Mouse (Mus musculus): ENCODE data around the gene Pla2g5.
"Not testable (repeated sequence)": the region's sequence is repeated elsewhere in the genome, so short reads cannot be mapped to it uniquely, and the experiment has no call there.

Pla2g5 gene

DNA sequence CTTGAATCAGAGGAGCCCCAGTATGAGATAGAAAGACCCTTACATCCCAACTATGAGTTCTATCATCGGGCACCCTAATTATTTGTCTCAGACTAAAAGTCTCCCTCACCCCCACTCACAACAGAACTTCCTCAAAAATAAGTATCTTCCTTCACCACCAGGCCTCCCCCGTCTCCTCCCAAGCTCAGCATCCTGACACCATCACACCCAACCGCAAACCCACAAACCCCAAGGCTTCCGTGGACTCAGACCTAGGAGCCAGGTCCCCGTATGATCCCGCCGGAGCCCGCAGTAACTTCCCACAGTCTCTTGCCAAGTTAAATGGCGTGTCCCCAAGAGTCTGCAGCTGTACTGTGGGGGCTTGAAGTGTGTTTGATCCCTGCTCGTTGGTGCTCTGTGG lies 5.7 kb downstream of the Pla2g5 start:
- in situ Hi-C loops (cut with MboI, MseI), result no loop called here

DNA sequence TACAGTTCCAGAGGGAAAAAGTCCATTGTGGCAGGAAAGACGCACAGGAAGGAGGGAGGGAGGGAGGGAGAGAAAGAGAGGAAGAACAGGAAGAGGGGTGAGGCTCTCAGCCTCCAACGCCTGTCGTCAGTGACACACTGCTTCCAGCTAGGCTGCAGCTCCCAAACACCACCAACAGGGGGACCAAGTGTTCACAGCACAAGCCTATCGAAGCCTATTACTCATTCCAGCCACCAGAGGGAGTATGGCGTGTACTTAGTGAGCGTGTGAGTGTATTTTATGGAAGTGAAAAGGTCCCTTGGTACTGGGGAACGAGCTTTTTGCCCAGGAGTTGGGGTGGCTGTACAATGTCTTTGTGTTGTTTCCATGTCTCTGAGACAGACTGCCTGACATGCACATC lies 6.8 kb downstream of the Pla2g5 start:
- in situ Hi-C loops (cut with MboI, MseI), result no loop called here

DNA sequence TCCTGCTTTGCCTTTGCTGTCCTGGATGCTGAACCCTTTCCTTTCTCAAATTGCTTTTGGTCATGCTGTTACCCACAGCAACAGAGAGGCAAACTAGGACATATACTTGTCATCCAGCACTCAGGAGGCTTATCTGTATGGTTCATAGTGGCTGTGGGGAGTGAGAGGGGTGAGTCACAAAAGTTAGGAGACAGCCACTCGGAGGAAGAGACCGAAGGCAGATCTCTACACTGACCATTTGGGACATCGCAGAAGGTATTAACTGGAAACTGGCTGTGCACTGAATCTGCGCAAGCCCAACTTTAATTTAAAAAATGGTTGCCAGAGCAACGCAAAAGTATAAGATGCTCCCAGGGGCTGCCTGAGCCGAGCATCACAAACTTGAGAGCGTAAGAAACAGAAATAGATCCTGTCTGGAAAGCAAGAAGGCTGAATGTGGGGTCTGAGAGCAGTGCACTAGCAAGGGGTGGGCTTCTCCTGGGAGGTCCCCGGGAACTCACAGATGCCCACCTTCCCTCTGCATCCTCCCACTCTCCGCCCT lies 8.1 kb downstream of the Pla2g5 start:
- in situ Hi-C loops (cut with MboI, MseI), result no loop called here

DNA sequence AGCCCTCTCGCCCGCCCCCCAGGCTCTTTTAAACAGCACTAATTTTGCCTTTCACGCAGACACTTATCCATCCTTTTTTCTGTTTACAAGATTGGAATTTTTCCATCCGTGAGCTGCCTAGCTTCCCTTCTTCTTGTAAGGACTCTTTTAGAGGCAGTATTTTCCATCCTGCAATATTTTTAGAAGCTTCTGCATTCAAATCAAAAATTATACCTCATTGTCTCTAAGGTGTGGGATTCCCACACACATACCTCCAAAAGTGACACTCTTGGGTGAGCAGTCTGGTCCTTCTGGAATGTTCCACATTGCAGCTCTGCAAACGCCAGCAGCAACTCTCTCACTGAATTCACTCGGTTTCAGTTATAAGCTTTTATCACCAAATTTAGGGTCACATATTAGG lies 10.3 kb downstream of the Pla2g5 start:
- in situ Hi-C loops (cut with MboI, MseI), result loop anchor here (5.0 kb wide), 1 partner anchor 106 kb away; no protein-coding TSS in a partner anchor

DNA sequence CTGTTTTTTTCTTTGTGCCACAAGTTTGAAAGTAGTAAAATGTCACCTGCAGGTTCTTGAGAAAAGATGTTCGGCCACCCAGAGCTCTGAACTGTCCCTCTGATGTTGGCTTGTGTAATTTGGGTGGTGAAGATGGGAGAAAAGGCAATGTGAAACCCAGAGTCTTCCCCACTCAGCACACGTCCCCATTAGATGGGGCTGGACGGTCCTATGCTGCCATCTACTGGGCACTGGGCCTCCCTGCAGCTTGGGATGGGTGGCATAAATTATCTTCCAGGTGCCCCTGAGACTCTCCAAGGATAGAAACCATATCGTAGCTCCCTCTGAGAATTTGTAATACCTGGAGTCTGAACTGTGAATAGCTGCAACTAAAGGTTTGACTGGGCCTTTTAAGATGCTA lies 11.8 kb downstream of the Pla2g5 start:
- in situ Hi-C loops (cut with MboI, MseI), result loop anchor here (5.0 kb wide), 1 partner anchor 104 kb away; no protein-coding TSS in a partner anchor

DNA sequence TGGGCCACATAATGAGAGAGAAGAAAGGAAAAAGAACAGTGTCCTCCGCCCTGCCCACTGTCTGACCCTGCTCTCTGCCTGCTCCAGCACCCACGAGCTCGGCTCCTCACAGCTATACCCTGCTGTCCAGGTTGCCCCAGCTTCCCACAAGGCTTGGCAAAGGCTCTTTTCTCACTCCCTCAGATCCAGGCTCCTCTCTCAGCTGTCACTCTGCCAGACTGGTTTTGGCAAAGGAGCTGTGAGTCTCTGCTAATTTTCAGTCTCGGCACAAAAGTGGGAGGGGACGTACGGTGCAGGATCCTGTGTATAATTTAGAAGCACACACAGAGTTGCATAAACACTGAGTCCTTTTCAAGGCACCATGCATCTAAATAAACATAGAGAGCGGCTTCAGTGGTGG lies 21.9 kb downstream of the Pla2g5 start:
- in situ Hi-C loops (cut with MboI, MseI), result loop anchor here (5.0 kb wide), 1 partner anchor 394 kb away; no protein-coding TSS in a partner anchor

DNA sequence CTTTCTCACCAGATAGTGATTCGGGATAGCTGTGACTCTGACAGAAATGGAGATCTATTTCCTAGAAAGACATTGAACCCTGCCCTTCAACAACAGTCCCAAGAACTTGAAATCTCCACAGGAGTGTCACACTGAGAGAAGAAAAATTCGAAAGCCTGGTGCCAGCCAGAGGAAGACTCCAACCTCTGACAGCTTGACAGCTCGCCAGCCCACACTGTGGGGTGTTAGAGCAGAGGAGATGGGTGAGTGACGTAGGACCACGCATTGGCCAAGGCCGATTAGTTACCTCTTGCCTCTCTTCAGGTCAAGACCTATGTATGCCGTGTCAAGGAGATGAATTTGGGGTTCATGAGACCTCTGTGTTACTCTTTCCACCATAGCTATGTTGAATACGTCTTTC lies 22.6 kb downstream of the Pla2g5 start:
- in situ Hi-C loops (cut with MboI, MseI), result loop anchor here (5.0 kb wide), 1 partner anchor 393 kb away; no protein-coding TSS in a partner anchor

DNA sequence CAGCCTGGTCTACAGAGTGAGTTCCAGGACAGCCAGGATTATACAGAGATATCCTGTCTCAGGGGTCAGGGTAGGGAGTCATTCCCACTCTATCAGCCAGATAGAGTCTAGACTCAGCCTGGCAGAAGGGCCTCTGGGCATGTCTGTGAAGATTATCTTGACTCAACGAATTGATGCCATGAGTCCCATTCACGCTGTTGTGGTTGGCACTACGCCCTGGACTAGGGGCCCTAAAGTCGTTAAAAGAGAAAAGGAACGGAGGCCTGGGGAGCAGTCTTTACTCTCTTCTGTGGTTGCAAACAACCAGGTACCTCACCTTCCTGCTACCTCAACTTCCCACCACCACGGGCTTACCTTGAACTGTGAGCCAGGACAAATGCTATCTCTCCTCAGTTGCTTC lies 23.5 kb downstream of the Pla2g5 start:
- in situ Hi-C loops (cut with MboI, MseI), result loop anchor here (5.0 to 10.0 kb wide), 2 partner anchors 393 to 1585 kb away; no protein-coding TSS in a partner anchor

DNA sequence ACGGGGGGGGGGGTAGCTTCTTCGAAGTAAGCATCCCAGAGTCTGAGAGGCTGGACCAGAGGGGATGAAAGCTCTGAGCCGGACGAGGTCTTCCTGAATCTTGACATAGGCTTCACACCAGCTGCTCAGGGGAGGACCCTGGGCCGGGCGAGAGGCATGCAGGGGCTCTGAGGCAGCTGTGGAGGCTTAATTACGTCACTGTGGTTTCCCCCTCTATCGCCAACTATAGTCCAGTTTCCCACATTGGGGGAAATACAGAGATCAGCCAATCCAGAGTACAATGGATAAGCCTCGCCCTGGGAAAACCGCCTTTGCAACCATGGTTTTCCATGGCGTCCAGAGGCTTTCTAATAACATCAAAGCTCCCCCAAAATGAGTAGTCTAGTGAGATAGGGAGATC lies 36.1 kb downstream of the Pla2g5 start:
- in situ Hi-C loops (cut with MboI, MseI), result no loop called here

DNA sequence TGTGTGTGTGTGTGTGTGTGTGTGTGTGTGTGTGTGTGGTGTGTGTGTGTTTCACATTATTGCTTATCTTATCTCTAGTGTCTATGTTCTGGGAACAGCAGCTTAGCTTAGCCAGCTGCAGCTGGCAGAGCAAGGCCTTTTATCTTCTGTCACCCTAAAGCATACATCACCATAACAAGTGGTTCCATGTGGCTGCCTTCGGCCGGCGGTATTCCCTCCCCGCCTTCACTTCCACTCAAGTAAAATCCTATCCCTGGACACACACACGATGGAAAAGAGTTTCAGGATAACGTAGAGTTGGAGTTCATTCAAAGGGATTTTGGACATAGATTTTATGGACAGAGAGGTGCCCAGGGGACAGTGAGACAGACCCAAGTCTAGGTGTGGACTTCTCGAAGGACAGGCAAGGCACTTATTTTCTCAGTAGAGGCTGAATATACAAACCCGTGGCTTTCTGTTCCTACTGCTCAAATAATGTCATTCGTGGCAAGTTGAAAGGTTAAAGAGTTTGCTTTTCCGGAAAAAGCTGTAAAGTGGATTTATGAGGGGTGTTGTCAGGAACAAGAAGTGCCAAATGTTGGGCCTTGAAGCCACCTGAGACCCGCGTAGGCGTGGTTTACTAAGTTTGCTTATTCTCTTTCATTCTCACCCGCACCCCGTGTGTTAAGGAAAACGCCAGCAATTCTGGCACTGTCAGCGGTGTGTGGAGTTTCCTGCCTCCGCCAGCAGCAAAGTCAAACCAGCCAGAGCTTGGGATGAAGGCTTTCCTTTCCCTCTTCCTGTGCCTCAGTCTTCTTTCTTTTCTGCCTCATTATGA lies 37.3 kb downstream of the Pla2g5 start:
- in situ Hi-C loops (cut with MboI, MseI), result no loop called here

DNA sequence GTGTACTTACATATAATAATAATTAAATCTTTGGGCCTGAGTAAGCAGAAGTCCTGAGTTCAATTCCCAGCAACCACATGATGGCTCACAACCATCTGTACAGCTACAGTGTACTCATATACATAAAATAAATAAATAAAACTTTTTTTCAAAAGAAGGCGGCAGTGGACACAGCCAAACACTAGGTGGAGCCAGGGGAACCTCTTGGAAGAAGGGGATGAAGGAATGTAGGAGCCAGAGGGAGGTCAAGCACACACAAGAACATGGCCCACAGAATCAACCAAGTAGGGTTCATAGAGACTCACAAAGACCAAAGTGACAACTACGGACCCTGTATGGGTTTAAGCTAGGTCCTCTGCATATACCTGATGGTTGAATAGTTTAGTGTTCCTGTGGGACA lies 38.6 kb downstream of the Pla2g5 start:
- in situ Hi-C loops (cut with MboI, MseI), result no loop called here

DNA sequence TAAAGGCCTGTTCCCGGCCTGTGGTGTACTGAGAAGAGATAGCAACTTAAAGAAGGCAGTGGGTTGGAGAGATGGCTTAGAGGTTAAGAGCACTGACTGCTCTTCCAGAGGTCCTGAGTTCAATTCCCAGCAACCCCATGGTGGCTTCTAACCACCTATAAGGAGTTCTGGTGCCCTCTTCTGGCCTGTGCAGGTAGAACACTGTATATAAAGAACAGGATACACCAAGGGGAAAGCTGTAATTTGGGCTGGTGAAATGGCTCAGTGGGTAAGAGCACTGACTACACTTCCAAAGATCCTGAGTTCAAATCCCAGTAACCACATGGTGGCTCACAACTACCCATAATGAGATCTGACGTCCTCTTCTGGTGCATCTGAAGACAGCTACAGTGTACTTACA lies 39.1 kb downstream of the Pla2g5 start:
- in situ Hi-C loops (cut with MboI, MseI), result not testable (repeated sequence)

DNA sequence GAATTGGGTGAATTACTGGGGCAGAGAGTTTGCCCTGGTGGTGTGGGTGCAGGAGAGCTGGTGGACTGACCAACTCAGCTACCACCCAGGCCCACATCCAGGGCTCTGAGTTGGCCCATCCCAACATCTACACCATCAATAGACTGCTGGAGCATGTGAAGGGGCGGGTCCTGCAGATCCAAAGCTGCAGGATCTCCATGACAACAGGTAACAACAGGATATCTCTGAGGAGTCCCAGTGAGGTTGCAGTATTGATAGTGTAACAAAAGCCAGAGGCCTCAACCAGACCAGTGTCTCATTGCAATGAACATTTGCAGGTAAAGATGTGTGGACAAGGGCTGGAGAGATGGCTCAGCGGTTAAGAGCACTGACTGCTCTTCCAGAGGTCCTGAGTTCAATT lies 42.2 kb downstream of the Pla2g5 start:
- in situ Hi-C loops (cut with MboI, MseI), result no loop called here

DNA sequence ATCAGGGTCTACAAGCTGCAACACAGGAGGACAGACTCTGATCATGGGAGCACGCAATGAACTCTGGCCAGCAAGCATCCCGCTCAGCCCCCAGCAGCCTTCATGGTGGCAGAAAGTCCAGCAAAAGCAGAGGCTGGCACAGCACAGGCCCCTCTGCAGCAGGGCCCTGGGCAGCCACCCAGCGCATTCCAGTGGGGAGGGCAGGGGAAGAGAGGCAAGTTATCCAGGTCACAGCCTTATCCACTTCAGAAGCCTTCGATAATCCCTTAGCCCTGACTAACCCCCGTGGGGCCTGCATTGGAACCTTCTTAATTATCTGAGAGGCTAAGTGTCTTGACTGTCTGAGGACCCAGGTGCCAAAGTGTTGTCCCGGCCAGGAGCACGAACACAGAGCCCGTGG lies 44.2 kb downstream of the Pla2g5 start:
- in situ Hi-C loops (cut with MboI, MseI), result no loop called here

DNA sequence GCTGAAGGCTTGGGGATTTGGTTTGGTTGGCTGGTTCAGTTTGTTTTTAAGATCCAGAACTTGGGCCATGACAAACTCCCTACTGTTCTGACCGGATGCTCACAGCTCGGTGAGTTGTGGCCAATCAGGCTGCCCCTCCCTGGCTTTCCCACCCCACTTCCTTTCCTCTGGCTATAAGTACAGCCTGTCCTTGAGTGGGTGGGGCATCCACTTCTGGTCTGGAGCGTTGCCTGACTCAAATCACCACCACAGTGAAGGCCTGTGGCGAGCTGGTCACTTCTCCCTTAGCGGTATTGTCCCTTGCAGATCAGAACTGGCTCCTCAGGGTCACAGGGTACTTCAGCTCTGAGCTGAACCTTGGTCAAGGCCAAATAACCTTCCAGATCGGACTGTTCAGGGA lies 45.5 kb downstream of the Pla2g5 start:
- in situ Hi-C loops (cut with MboI, MseI), result no loop called here

DNA sequence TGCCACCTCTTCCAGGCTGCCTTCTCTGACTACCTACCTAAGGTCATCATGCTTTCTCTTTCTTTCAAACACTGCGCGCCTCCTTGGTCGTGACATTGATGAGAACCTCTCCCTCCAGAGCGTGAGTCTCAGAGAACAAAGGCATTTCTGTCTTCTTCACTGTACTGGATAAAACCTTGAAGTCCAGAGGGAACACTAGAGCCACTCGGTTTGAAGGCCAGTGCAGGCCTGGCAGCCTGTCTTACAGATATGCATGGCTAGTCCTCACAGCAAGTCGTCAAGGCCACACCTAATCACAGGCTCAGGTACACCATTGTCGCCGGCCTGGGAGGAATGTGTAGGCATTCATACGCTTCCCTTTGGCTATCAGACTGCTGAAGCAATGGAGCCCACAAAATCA lies 47.1 kb downstream of the Pla2g5 start:
- in situ Hi-C loops (cut with MboI, MseI), result no loop called here

DNA sequence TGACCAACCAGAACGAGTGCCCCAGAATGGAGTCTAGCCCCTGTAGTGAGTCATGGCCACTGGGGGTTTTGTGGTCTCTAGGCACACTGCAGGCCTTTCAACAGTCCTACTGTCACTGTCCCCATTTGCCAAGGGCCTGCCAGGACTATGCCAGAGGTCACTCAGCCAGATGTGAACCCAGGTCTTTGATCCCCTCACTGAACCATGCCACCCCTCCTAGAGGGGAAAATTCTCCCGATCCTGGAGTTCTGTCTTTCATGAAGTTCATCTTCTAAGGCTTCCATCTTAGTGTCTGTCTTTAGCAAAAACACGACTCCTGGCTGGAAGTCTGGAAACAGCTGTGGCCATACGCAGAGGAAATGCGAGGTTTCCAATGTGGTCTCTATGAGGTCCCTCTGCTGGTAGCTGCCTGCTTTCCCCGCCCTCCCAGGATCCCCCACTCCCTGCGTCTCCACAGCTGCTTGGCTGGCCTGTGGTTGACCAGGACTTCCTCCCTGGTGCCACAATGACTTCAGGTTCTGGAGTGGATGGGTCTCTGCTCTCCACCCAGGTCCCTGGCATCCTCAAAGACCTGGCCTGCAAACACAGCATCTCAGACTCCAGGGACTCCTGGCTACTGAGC lies 56.3 kb downstream of the Pla2g5 start:
- in situ Hi-C loops (cut with MboI, MseI), result no loop called here

DNA sequence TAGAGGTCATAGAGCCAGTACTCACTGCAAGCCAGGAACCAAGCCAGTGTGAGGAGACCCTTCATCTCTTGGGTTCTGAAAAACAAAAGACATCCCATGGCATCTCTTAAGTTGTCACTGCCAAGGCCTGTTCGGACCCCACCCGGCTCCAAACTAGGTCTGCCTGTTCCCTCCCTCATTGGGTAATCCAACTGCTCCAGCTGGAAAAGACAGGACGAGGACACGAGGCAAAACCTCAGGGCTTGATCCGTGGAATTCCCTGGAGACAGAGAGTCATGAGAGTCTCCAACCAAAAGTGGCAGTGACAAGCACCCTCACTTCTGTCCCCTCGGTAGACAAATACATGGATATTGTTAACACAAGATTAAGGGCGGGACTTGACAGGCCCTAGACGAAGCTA lies 57.1 kb downstream of the Pla2g5 start:
- in situ Hi-C loops (cut with MboI, MseI), result no loop called here

DNA sequence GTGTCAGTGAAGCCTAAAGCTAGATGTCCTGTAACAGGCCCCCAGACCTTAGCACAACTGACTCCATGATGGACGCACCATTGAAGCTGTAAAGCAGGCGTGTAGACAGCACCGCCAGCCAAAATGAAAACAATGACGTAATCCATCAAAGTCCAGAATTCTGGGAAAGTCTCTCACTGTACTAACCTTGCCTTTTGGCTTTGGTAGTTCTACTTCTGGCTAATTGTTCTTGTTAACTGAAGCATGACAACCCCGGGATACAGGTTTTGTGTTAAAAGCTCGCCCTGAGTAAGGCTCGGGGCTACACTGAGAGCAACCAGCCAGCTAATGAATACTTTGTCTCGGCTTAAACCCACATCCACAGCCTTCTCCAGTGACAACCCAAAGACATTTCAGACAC lies 58.0 kb downstream of the Pla2g5 start:
- in situ Hi-C loops (cut with MboI, MseI), result no loop called here

DNA sequence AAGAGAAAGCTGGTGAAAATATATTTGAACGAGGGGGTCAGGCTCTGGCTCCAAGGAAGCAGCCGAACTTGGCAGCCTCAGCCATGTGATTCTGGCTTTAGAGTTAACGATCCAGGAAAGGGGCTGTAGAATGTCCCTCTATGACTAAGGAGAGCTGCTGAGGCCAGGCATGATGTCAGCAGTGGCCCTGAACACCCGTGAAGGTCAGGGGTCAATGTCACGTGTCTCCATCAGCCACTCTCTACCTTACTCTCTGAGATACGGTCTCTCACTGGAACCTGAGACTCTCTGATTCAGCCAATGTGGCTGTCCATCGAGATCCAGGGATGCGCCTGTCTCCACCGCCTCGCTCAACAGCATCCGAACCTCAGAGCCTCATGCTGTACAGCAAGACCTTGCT lies 60.4 kb downstream of the Pla2g5 start:
- in situ Hi-C loops (cut with MboI, MseI), result no loop called here

DNA sequence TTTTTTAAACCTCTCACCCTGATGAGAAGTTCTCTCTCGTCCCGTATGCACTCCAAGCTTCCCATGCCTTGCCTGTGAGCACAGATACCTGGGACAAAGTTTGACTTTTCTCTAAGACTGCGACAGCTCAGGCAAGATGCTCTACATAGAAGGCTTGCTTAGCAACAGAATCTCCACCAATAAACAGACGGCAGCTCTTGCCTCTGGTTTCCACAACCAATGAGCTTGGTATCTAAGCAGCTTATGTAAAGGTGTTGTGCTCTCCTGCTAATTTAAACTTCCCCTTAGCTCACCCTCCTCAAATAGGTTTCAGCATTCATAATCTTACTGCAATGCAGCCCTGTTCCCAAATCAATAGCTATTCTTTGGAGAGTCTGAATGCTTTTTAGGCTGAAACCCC lies 61.7 kb downstream of the Pla2g5 start:
- in situ Hi-C loops (cut with MboI, MseI), result no loop called here

DNA sequence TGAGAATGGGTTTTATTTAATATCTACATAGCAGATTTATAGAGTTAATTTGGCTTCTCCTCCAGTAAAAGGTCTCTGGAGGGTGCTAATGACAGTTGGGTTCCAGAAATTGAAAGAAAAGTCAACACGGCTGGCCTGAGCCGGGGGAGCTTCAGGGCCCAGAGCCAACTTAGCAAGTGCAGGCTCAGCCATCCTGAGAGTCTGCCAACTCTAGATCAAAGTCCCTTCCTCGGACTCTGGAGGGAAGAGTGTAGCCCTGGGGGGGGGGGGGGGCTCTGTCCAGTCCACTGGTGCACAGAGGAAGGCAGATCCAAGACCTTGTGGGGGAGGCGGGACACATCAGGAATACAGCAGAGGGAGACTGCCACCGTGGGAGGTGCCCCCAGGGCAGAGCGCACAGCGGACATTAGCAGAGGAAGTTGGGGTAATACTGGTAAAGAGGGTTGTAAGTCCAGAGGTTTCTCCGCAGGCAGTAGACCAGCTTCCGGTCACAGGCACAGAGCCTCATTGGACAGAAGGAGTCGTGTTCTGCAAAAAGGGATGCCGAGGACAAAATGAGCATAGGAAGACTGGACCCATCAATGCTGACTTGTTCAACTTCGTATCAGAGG lies 63.0 kb downstream of the Pla2g5 start:
- in situ Hi-C loops (cut with MboI, MseI), result no loop called here

DNA sequence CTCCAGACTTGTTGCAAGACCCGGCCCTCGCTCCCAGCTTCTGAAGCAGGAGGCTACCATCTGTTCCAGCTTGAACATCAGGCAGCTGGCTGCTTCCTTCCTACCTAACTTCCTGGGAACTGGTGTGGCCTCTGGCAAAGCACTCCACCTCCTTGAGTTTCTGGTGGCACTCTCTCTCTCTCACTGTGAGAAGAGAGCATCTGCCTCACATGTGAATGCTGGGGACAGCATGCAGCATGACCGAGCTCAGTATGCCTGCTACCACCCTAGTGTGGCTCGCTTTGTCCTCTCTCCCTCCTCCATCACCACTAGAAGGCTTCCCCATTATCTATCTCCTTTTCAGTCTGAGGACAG lies 66.1 kb downstream of the Pla2g5 start:
- in situ Hi-C loops (cut with MboI, MseI), result no loop called here
